Mouse (Mus musculus): ENCODE measurements around the gene Gna13. TPM values are rescaled to one million over a fixed set of nuclear protein-coding genes. Genes with fewer than 3 reads are reported as not detected.

Gna13 gene
- total and polyA plus RNA-seq, 3 experiments = 32.2 to 57.6 (median 39.3) TPM

DNA sequence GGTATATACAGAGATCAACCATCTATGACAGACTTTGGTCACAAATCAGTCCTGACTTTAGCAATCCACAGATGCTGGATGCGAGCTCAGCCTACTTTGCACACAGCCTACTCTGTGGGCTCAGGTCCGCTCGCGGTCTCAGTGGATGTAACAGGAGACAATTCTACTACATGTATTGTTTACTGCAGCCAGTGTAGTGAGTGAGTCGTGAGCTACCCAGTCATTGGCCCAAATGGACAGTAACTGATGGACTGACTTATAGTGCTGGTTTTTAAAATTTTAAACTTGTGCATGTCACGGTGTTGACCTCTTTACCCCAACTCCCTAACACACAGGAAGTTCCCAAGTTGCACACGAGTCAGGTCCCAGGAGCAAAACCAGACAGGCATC, 1.4 kb upstream of the Gna13 start:
- H3K36me3 ChIP-seq (replicated peaks in 1 of 2; ENCODE audit: control insufficient read depth in 1 of 2, insufficient read depth in 1 of 2, low read length in 1 of 2) = peaks cover 6 to 13% of the 10 kb centered on the region in 2 experiments
- H3K4me2 ChIP-seq (ENCODE audit: insufficient read depth, low read depth, poor library complexity, severe bottlenecking) = peak overlapping the region; percentile 73
- peaks cover 12 to 45% of the 10 kb centered on the region in 2 experiments for H3K4me1 ChIP-seq (ENCODE audit: control insufficient read depth in 1 of 2, insufficient read depth in 2 of 2)
- in situ Hi-C loops (cut with MboI; ENCODE audit: low pct_ligation_motif_present, low pct_unique_long_range_greater_than_20kb, low sequenced_read_pairs) = loop anchor here (5.0 kb wide), 1 partner anchor 51 kb away; the partner anchor contains the start of gene 9930022D16Rik
- H3K27me3 ChIP-seq (replicated peaks) = no peaks in the 10 kb centered on the region
- TF ChIP-seq MEF2A (IDR thresholded peaks at IDR 0.05; ENCODE audit: borderline replicate concordance, low read depth, low read length) (0 out of 2 replicates have a peak, but pooled peaks have one; percentile 1), ELF1 (IDR thresholded peaks at IDR 0.05; ENCODE audit: low read depth, low read length) (peak; percentile 40; the same call in 1 of the 2 replicates), ZC3H11A (IDR thresholded peaks at IDR 0.05; ENCODE audit: low read depth, low read length) (no peak)
- dilution Hi-C loops (cut with MboI; ENCODE audit: extremely low pct_ligation_motif_present, extremely low pct_unique_long_range_greater_than_20kb, low sequenced_read_pairs) = no loop called here
- peaks cover 26% of the 10 kb centered on the region for H3K79me2 ChIP-seq (replicated peaks; ENCODE audit: control insufficient read depth, extremely low read depth, insufficient read depth, poor library complexity, severe bottlenecking)
- H3K4me3 ChIP-seq (replicated peaks in 1 of 3; ENCODE audit: low read depth in 2 of 3, low read length in 2 of 3, poor library complexity in 1 of 3) = peak overlapping the region in 1 of 3 experiments; percentile 87
- no peak overlapping the region for H3K9ac ChIP-seq (ENCODE audit: insufficient read depth, low read depth)
- H3K27ac ChIP-seq (ENCODE audit: insufficient read depth, low read depth) = no peak overlapping the region
- no peak for DNase-seq (ENCODE audit: extremely low read depth)
- H3K9me3 ChIP-seq (replicated peaks; ENCODE audit: low read length) = no peaks in the 10 kb centered on the region

GRCm38 (mm10) chr11:109361631-109362462, 784 bp upstream of the Gna13 start:
- H3K79me2 ChIP-seq (replicated peaks; ENCODE audit: control insufficient read depth, extremely low read depth, insufficient read depth, poor library complexity, severe bottlenecking) = peaks cover 32% of the 10 kb centered on the region
- no peaks in the 10 kb centered on the region for H3K27me3 ChIP-seq (replicated peaks)
- dilution Hi-C loops (cut with MboI; ENCODE audit: extremely low pct_ligation_motif_present, extremely low pct_unique_long_range_greater_than_20kb, low sequenced_read_pairs) = no loop called here
- in situ Hi-C loops (cut with MboI; ENCODE audit: low pct_ligation_motif_present, low pct_unique_long_range_greater_than_20kb, low sequenced_read_pairs) = loop anchor here (5.0 kb wide), 1 partner anchor 50 kb away; the partner anchor contains the start of gene 9930022D16Rik
- DNase-seq (ENCODE audit: extremely low read depth) = peak; percentile 79
- peak overlapping the region; percentile 63 for H3K9ac ChIP-seq (ENCODE audit: insufficient read depth, low read depth)
- H3K4me3 ChIP-seq (replicated peaks in 1 of 3; ENCODE audit: low read depth in 2 of 3, low read length in 2 of 3, poor library complexity in 1 of 3) = peak overlapping the region; percentile 66 to 87 (median 75)
- H3K36me3 ChIP-seq (replicated peaks in 1 of 2; ENCODE audit: control insufficient read depth in 1 of 2, insufficient read depth in 1 of 2, low read length in 1 of 2) = peaks cover 10 to 15% of the 10 kb centered on the region in 2 experiments
- no peaks in the 10 kb centered on the region for H3K9me3 ChIP-seq (replicated peaks; ENCODE audit: low read length)
- peak overlapping the region; percentile 73 for H3K4me2 ChIP-seq (ENCODE audit: insufficient read depth, low read depth, poor library complexity, severe bottlenecking)
- H3K27ac ChIP-seq (ENCODE audit: insufficient read depth, low read depth) = peak overlapping the region; percentile 48
- H3K4me1 ChIP-seq (ENCODE audit: control insufficient read depth in 1 of 2, insufficient read depth in 2 of 2) = peaks cover 12 to 51% of the 10 kb centered on the region in 2 experiments
- TF ChIP-seq JUN (IDR thresholded peaks at IDR 0.05; ENCODE audit: insufficient read depth, low read depth, low read length) (0 out of 2 replicates have a peak, but pooled peaks have one; percentile 5), MAX (IDR thresholded peaks at IDR 0.05; ENCODE audit: low read length) (peak; percentile 85), ZMIZ1 (IDR thresholded peaks at IDR 0.05; ENCODE audit: low read depth, low read length) (no peak), E2F4 (IDR thresholded peaks at IDR 0.05; ENCODE audit: insufficient replicate concordance, low read depth, low read length) (no peak), MEF2A (IDR thresholded peaks at IDR 0.05; ENCODE audit: borderline replicate concordance, low read depth, low read length) (peak; percentile 62; the same call in 1 of the 2 replicates), ETS1 (conservative IDR thresholded peaks at IDR 0.05; ENCODE audit: low read depth, low read length) (peak; percentile 69), JUND (conservative IDR thresholded peaks at IDR 0.05; ENCODE audit: low read depth, low read length) (no peak), TCF12 (IDR thresholded peaks at IDR 0.05; ENCODE audit: low read depth, low read length) (no peak; the same call in 1 of the 2 replicates), ZNF384 (IDR thresholded peaks at IDR 0.05; ENCODE audit: low read depth, low read length) (peak; percentile 68), SIN3A (IDR thresholded peaks at IDR 0.05; ENCODE audit: low read length) (peak; percentile 36), EP300 (IDR thresholded peaks at IDR 0.05; ENCODE audit: low read length) (peak; percentile 42; the same call in 1 of the 2 replicates), MXI1 (IDR thresholded peaks at IDR 0.05; ENCODE audit: low read depth, low read length) (peak; percentile 51), ZKSCAN1 (IDR thresholded peaks at IDR 0.05; ENCODE audit: borderline replicate concordance, low read depth, low read length) (no peak), IRF4 (IDR thresholded peaks at IDR 0.05; ENCODE audit: low read depth, low read length) (0 out of 2 replicates have a peak, but pooled peaks have one; percentile 2), RCOR1 (conservative IDR thresholded peaks at IDR 0.05; ENCODE audit: low read depth, low read length) (0 out of 2 replicates have a peak, but pooled peaks have one; percentile 20), BHLHE40 (IDR thresholded peaks at IDR 0.05; ENCODE audit: low read depth, low read length) (peak; percentile 93), UBTF (IDR thresholded peaks at IDR 0.05; ENCODE audit: low read depth, low read length) (no peak), HCFC1 (IDR thresholded peaks at IDR 0.05; ENCODE audit: low read depth, low read length) (no peak), USF1 (IDR thresholded peaks at IDR 0.05; ENCODE audit: low read depth, low read length) (peak; percentile 76), RAD21 (IDR thresholded peaks at IDR 0.05; ENCODE audit: low read depth, low read length) (no peak), CHD1 (IDR thresholded peaks at IDR 0.05; ENCODE audit: low read depth, low read length) (0 out of 2 replicates have a peak, but pooled peaks have one; percentile 69), CTCF (conservative IDR thresholded peaks at IDR 0.05 in 1 of 2, IDR thresholded peaks at IDR 0.05 in 1 of 2; ENCODE audit: low read depth in 2 of 2, low read length in 2 of 2) (no peak), KAT2A (IDR thresholded peaks at IDR 0.05; ENCODE audit: insufficient replicate concordance, low read length) (no peak), MAZ (IDR thresholded peaks at IDR 0.05; ENCODE audit: low read depth, low read length) (no peak; the same call in 1 of the 2 replicates), POLR2A (IDR thresholded peaks at IDR 0.05; ENCODE audit: low read depth, low read length) (no peak; the same call in 1 of the 2 replicates), GABPA (IDR thresholded peaks at IDR 0.05; ENCODE audit: insufficient replicate concordance, low read depth, low read length) (no peak), ELF1 (IDR thresholded peaks at IDR 0.05; ENCODE audit: low read depth, low read length) (no peak), NELFE (IDR thresholded peaks at IDR 0.05; ENCODE audit: low read depth, low read length) (peak; percentile 11; the same call in 1 of the 2 replicates)

All from CH12.LX (cell line).